Mouse (Mus musculus): ENCODE measurements around the gene Ttc22. TPM values are rescaled to one million over a fixed set of nuclear protein-coding genes. Genes with fewer than 3 reads are reported as not detected.

The Ttc22 gene
- polyA plus RNA-seq (2012): not detected in 2 replicates

DNA sequence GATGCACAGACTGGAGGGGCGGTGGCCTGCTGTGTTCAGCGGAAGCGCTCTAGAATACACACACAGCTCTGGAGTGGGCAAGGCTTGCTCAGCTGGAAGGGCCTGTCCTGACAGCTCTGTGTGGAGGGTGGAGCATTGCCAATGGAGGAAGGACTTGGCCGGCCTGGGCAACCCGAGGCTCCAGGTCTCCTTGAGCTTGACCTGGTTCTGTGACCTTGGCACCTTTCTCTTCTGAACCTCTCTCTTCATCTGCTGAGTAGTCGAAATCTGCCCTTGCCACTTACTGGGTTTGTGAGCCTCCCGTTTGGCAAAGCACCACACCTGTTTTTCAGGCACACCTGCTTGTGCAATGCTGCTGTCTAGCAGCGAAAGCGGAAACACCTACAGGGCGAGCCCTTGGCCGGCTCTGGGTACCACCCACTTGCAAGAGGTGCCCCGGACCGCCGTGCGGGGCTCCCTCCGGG lies at the start of gene Ttc22:
Gene Ttc22 (plus strand): TSS at position 403 of the 464 bp plus-strand sequence.

GRCm38 (mm10) chr4:106617056-106617455 lies 5.2 kb upstream of the Ttc22 start, which contains the start of gene Lexm:
Gene Lexm (minus strand): TSS chr4:106617241.

GRCm38 (mm10) chr4:106650833-106651527 lies 28.7 kb downstream of the Ttc22 start, which contains the start of gene Pars2:
Gene Pars2 (plus strand): TSS chr4:106651069.

DNA sequence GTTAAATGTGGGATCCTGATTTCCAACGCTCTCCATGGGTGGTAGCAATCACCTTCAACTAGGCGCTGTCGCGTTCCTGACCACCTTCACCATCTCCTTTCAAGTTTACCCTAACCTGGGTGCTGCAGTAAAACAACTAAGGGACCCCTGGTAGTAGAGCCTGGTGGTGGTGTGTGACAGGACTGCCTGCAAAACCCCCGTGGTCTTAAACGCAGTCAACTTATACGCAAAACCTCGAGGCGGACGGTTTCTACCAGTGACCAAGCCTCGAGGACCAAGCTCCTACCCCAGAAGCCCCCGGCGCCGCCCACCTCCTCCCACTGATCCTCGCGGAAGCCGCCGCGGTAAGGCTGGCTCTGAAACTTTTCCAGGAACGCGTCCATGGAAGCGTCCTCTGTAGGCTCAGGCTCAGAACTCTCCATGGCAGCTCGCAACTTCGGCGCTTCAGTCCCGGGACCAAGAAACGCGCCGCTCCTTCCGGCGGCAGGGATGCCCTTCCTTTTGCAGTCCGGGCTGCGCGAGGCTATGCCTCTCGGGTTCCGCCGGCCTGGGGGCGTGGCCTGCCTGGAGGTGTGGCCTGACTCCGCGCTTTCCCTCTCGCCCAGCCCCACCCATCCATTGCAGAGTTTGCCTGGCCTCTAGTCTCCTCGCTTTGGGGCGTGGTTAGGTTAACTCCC lies 56.3 kb downstream of the Ttc22 start, which contains the start of gene Ttc4:
Gene Ttc4 (minus strand): TSS at position 503 of the 677 bp plus-strand sequence.

Other genes with a start within 250 kb of the Ttc22 start
- gene Pcsk9, start 158.1 kb upstream of the Ttc22 start, polyA plus RNA-seq (2012): 0.41 and 0.43 TPM in 2 replicates
- not detected in 2 replicates for gene Bsnd, start 130.1 kb upstream of the Ttc22 start, polyA plus RNA-seq (2012)
- 24.2 and 25.0 TPM in 2 replicates for gene Dhcr24, start 61.4 kb upstream of the Ttc22 start, polyA plus RNA-seq (2012)
- gene Lexm, start 5.2 kb upstream of the Ttc22 start, polyA plus RNA-seq (2012): not detected in 2 replicates
- 0.84 and 1.6 TPM in 2 replicates for gene Pars2, start 28.6 kb downstream of the Ttc22 start, polyA plus RNA-seq (2012)
- 7.7 and 8.6 TPM in 2 replicates for gene Ttc4, start 56.5 kb downstream of the Ttc22 start, polyA plus RNA-seq (2012)
- gene Mroh7, start 108.5 kb downstream of the Ttc22 start, polyA plus RNA-seq (2012): 0.06 TPM in 1 of 2 replicates, not detected in the other
- gene Fam151a, start 111.5 kb downstream of the Ttc22 start, polyA plus RNA-seq (2012): not detected in 2 replicates
- 2.6 and 4.2 TPM in 2 replicates for gene Acot11, start 182.6 kb downstream of the Ttc22 start, polyA plus RNA-seq (2012)